Mouse (Mus musculus) lung, embryonic 16.5 days (tissue): ENCODE measurements around the gene Gorasp1. TPM values are rescaled to one million over a fixed set of nuclear protein-coding genes. Genes with fewer than 3 reads are reported as not detected.

ENCODE experiments used
- ATAC-seq: fragments of 200-750 bp; cut with Nextera tagmentation; 2 replicates; pipeline ENCODE4 v1.8.0; 2017; ENCODE audit warnings: low read depth, mild to moderate bottlenecking, moderate library complexity
- H3K27ac ChIP-seq: fragments of 300-500 bp; sonication (generic); 2 replicates; pipeline ENCODE4 v1.5.1; 2014; ENCODE audit warnings: mild to moderate bottlenecking, control low read depth, low read length
- H3K27me3 ChIP-seq: fragments of 300-500 bp; sonication (generic); 2 replicates; pipeline ENCODE4 v1.6.1; 2014; ENCODE audit warnings: low read depth, low read length, mixed read lengths; ENCODE audit not compliant: control insufficient read depth, insufficient read depth
- H3K36me3 ChIP-seq: fragments of 300-500 bp; sonication (generic); 2 replicates; pipeline ENCODE4 v1.6.1; 2014; ENCODE audit warnings: low read length; ENCODE audit not compliant: control insufficient read depth, insufficient read depth
- H3K4me1 ChIP-seq: fragments of 300-500 bp; sonication (generic); replicated peaks from 2 replicates; pipeline ENCODE4 v1.6.1; 2014; ENCODE audit warnings: low read length, mixed read lengths; ENCODE audit not compliant: control insufficient read depth, insufficient read depth
- H3K4me2 ChIP-seq: fragments of 300-500 bp; sonication (generic); 2 replicates; pipeline ENCODE4 v1.6.1; 2014; ENCODE audit warnings: low read depth, low read length, control low read depth
- H3K4me3 ChIP-seq: fragments of 300-500 bp; sonication (generic); 2 replicates; pipeline ENCODE4 v1.5.1; 2014; ENCODE audit warnings: mild to moderate bottlenecking, low read length, control low read depth
- H3K9ac ChIP-seq: fragments of 300-500 bp; sonication (generic); 2 replicates; pipeline ENCODE4 v1.6.1; 2014; ENCODE audit warnings: low read length, control low read depth
- H3K9me3 ChIP-seq: fragments of 300-500 bp; sonication (generic); 2 replicates; pipeline ENCODE4 v1.6.1; 2016; ENCODE audit warnings: low read length; ENCODE audit not compliant: control insufficient read depth
- WGBS: fragments of 180-500 bp; shearing (Covaris S2); extraction: QIAGEN DNeasy Blood & Tissue Kit; methylation state at CpG from one replicate; pipeline ENCODE4 v1.1.7; 2014; 5-methylcytosine and 5-hydroxymethylcytosine counted together
- polyA plus RNA-seq: library from polyadenylated mRNA; unstranded; fragments of >200 nt; fragmentation: Nextera tagmentation; extraction: Ambion mirVana; gene quantifications from 2 replicates; pipeline ENCODE4 v1.2.1, GENCODE M21; 2015

The Gorasp1 gene
- polyA plus RNA-seq, 1 experiment from 2014 or later = 29.8 TPM

DNA sequence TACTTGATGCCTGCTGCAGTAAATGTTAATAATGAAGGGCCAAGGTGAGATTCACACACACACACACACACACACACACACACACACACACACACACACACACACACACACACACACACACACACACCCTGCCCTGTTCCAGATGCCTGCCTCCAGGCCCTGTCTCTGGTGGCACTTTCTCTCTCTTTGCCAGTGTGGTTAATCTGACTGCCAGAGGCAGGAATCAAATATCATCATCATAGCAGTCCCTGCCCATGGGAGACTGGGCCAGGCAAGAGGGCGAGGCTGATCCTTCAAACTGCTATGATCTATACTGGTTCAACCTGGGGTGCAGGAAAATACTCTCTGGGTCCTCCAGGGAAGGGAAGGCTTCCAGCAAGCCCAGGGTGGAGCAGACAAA, 17.5 kb downstream of the Gorasp1 start:
- H3K36me3 ChIP-seq = peaks cover 34% of the 10 kb centered on the region
- H3K27me3 ChIP-seq = no peaks in the 10 kb centered on the region
- 70% methylated on average over 1 of the region's 1 CpGs for WGBS

DNA sequence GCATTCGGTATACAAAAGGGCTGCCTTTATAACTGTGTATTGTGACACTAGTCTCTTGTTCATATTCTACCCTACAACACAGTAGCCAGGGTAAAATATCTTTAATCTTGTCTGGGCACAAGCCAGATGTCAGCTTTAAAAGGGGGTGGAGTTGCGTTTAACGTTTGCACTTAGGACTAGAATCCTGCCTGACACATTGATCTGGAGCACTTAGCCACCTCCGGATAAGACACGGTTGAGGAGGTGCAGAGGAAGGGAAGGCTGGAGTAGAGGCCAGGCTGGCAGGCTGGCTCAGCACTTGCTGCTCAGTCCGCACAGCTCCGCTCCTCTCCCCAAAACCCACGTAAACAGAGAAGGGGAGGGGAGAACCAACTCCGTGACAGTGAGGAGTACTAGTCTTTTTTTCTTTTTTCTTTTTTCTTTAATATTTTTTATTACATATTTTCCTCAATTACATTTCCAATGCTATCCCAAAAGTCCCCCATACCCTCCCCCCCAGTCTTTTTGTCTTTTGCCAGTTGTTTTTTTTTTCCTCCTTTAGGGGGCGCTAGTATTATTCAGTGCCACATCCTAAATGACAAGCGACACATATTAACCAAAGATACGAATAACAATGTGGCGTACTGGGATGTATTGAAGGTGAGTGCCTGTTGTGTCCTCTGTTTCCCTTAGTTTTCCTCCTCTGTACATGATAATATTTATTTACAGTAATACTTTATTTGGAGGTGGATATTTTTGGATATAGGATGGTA, 24.1 kb downstream of the Gorasp1 start:
- ATAC-seq = no peak
- no peak overlapping the region for H3K4me2 ChIP-seq
- WGBS = 68% methylated on average over 13 of the region's 13 CpGs
- H3K4me1 ChIP-seq = no peaks in the 10 kb centered on the region
- peaks cover 40% of the 10 kb centered on the region for H3K36me3 ChIP-seq
- no peak overlapping the region for H3K4me3 ChIP-seq
- no peaks in the 10 kb centered on the region for H3K9me3 ChIP-seq
- H3K9ac ChIP-seq = no peak overlapping the region
- no peaks in the 10 kb centered on the region for H3K27me3 ChIP-seq
- H3K27ac ChIP-seq = no peak overlapping the region

More for the DNA sequence above, 17.5 kb downstream of the Gorasp1 start:
- H3K9me3 ChIP-seq = no peaks in the 10 kb centered on the region
- H3K4me1 ChIP-seq = peaks cover 3% of the 10 kb centered on the region; the same call in 1 of the 2 replicates
- no peak overlapping the region for H3K4me3 ChIP-seq
- no peak overlapping the region for H3K27ac ChIP-seq
- no peak overlapping the region for H3K9ac ChIP-seq
- no peak overlapping the region for H3K4me2 ChIP-seq
- ATAC-seq = no peak

DNA sequence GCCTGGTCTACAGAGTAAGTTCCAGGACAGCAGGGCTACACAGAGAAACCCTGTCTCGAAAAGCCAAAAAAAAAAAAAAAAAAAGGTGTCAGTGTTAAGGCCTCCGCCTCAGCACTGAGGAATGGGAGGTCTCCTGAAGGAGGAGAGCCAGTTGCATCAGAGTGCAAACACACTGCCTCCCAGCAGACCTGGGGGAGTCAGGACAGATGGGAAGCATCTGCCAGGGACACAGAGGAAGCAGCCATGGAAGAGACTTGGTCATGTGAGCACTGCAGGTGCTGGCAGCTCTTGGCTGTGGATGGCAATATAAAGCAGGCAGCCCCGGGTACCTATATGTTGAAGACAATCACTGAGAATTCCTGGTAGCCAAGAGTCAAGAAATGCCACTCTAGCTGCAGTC, 27.4 kb downstream of the Gorasp1 start:
- Histone ChIP-seq H3K9ac (no peak overlapping the region), H3K4me3 (no peak overlapping the region), H3K27me3 (no peaks in the 10 kb centered on the region), H3K9me3 (no peaks in the 10 kb centered on the region), H3K4me2 (no peak overlapping the region), H3K4me1 (no peaks in the 10 kb centered on the region), H3K27ac (no peak overlapping the region), H3K36me3 (peaks cover 55% of the 10 kb centered on the region)
- WGBS = 93% methylated on average over 3 of the region's 3 CpGs
- no peak for ATAC-seq

DNA sequence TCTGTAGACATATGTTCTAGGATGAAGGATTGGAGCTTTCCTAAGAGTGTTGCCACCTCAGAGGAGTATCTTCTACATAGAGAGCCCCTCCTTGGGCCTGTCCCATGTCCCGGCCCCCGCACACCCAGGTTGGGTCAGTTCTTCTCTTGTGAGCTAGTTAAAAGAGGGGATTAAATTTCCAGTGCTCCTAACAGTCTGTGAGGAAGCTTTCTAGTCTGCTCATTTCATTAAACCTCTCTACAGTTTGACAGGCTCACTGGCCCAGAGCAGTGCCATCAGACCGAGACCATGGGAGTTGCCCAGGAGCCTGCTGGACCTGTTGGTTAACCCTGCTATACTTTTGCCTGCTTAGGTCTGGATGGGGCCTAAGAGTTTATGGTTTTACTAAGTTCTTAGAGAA, 28.7 kb downstream of the Gorasp1 start:
- Histone ChIP-seq H3K4me3 (no peak overlapping the region), H3K4me2 (no peak overlapping the region), H3K4me1 (no peaks in the 10 kb centered on the region), H3K36me3 (peaks cover 57% of the 10 kb centered on the region), H3K9ac (no peak overlapping the region), H3K9me3 (no peaks in the 10 kb centered on the region), H3K27ac (no peak overlapping the region), H3K27me3 (no peaks in the 10 kb centered on the region)
- 86% methylated on average over 3 of the region's 3 CpGs for WGBS
- ATAC-seq = no peak

DNA sequence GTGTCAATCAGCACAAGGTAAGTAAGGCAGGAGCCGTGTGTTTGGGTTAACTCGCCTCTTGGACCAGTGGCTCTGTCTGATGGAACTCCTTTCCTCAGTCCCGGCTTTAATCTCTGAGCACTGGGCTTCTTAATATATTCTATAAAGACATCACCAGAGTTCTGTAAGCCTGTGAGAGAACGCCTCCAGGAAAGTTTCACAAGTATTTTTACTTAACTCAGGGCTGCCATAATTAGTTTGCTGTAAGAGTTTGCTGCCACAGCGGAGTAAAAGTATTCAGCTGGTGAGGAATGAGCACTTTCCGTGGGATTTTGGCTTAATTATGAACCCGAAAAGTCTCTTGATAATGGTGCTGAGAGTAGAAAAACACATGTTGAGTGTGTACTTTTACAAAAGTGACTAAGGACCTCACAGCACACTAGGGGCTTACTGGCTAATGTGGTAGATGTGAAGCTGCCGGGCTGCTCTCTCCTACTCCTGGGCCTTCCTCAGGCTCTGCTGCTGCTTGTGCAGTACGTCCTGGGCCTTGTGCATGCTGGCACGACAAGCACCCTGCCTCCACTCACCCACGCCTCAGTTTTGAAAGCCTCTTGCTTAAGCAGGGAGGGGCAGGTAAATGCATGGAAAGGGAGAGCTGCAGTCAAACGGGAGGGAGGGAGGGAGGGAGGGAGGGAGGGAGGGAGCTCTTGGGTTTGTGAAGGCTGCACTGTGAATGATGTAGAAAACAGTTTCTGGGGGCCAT, 34.8 kb downstream of the Gorasp1 start:
- Histone ChIP-seq H3K27ac (no peak overlapping the region), H3K36me3 (peaks cover 25% of the 10 kb centered on the region), H3K4me3 (no peak overlapping the region), H3K27me3 (no peaks in the 10 kb centered on the region), H3K4me2 (no peak overlapping the region), H3K9me3 (no peaks in the 10 kb centered on the region), H3K4me1 (no peaks in the 10 kb centered on the region), H3K9ac (no peak overlapping the region)
- WGBS = 82% methylated on average over 12 of the region's 12 CpGs
- no peak for ATAC-seq

DNA sequence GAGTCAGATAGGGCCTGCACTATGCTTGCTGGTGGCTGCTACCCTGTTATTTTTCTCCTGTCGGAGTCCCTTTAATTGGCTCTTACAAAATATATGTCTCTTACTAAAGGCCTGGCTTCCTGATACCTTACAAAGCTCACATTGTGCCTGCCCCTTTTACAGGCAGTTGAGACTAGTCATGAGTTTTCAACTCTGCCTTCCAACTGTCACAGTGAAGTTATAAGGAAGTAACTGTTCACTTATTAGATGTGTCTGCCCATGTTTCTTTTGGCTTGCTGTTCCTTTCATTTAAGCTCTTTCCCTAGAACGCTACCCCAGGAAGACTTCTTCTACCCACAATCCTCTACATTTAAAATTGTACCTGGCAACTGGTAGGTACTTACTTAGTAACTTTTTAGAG, 37.9 kb downstream of the Gorasp1 start:
- WGBS = 96% methylated on average over 2 of the region's 2 CpGs

DNA sequence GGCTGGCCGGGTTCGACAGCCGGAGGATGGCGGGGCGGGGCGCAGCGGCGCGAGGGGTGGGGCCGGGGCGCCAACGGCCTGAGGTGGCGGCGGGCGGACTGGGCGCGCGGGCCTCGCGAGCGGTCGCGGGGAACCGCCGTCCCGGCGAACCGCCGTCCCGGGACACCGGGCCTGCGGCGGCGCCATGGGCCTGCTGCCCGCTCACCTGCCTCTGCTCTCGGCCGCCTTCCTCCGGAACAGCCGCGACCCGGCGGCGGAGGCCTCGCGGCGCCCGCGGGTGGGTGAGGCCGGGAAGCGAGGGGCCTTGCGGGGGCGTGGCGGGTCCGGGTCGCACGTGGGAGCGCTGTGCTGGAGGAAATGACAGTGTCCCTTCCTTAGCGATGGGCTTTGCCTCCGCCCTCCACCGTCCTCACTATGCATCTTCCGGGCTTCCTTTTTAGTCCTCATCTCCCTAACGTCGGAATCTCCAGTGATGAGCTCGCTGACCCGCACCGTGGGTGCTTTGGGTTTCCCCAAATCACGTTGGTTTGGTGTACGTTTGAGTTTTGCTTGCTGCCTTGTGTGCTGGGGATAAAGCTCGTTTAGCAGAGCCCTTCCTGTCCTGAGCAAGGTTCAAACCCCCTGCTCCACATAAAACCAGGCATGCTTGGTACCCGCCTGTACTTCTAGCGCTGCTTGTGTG, 42.2 kb downstream of the Gorasp1 start:
- WGBS = under 1% methylated on average over 53 of the region's 71 CpGs
- Histone ChIP-seq H3K4me2 (peak overlapping the region; percentile 93), H3K9me3 (no peaks in the 10 kb centered on the region), H3K9ac (peak overlapping the region; percentile 89), H3K27me3 (no peaks in the 10 kb centered on the region), H3K4me1 (peaks cover 14% of the 10 kb centered on the region), H3K27ac (peak overlapping the region; percentile 80), H3K4me3 (peak overlapping the region; percentile 97), H3K36me3 (peaks cover 2% of the 10 kb centered on the region)
- ATAC-seq = peak; percentile 81

More for the DNA sequence above, 37.9 kb downstream of the Gorasp1 start:
- H3K36me3 ChIP-seq = peaks cover 9% of the 10 kb centered on the region
- no peaks in the 10 kb centered on the region for H3K27me3 ChIP-seq
- H3K4me3 ChIP-seq = no peak overlapping the region
- H3K4me1 ChIP-seq = peaks cover 11% of the 10 kb centered on the region
- no peak overlapping the region for H3K9ac ChIP-seq
- H3K9me3 ChIP-seq = no peaks in the 10 kb centered on the region
- no peak overlapping the region for H3K27ac ChIP-seq
- no peak overlapping the region for H3K4me2 ChIP-seq
- ATAC-seq = no peak

DNA sequence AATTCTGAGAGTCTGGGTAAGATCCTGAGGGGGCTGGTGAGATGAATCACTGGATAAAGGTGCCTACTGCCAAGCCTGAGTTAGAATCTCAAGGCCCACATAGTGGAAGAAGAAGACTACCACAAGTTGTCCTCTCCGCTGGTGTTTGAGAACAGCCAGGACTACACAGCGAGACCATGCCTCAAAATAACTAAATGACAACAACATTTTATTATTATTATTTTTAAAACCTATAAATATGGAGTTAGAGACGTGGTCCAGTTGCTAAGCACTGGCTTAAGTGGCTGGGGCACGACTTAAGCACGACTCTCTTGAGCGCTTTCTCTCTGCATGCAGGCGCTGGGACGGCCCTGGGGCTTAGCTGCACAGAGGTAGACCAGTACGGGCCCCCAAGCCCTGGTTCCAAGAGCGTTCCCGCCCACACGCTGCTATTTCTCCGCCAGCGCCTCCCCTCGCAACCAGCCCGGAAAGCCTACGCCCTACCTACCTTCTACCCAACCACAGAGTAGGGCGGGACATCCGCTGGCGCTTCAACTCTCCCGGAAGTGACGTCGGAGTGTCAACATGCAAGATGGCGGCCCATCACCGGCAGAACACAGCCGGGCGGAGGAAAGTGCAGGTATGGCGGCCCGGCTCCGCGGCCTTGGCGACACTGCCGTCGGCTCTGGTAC, 42.9 kb downstream of the Gorasp1 start, which contains the start of gene Wdr48:
Wdr48 (plus strand) TSS at position 540 of the 671 bp plus-strand sequence.
- Histone ChIP-seq H3K4me2 (peak within 1 kb of the TSS; percentile 93), H3K9ac (peak within 1 kb of the TSS; percentile 89), H3K4me1 (peaks cover 14% of the 10 kb centered on the region), H3K9me3 (no peaks in the 10 kb centered on the region), H3K36me3 (no peaks in the 10 kb centered on the region), H3K27ac (peak within 1 kb of the TSS; percentile 80), H3K27me3 (no peaks in the 10 kb centered on the region), H3K4me3 (peak within 1 kb of the TSS; percentile 97)
- 2% methylated on average over 34 of the region's 34 CpGs for WGBS
- ATAC-seq = peak; percentile 100
